Mouse (Mus musculus) small intestine, adult 2 months (tissue): ENCODE measurements around the gene Slc35e3.

Source experiments
- CTCF ChIP-seq: fragments of 200-500 bp; IDR thresholded peaks from 2 replicates; pipeline ENCODE4 v1.5.1; 2012; ENCODE audit warnings: low read depth, mild to moderate bottlenecking, control low read depth, inconsistent platforms, low read length, moderate library complexity, mixed read lengths; ENCODE audit not compliant: insufficient replicate concordance, insufficient read length; ENCODE audit errors: extremely low read depth
- POLR2A ChIP-seq: fragments of 200-500 bp; IDR thresholded peaks from 2 replicates; pipeline ENCODE4 v1.6.1; 2012; ENCODE audit warnings: low read depth, mild to moderate bottlenecking, control low read depth, inconsistent platforms, low read length, moderate library complexity

DNA sequence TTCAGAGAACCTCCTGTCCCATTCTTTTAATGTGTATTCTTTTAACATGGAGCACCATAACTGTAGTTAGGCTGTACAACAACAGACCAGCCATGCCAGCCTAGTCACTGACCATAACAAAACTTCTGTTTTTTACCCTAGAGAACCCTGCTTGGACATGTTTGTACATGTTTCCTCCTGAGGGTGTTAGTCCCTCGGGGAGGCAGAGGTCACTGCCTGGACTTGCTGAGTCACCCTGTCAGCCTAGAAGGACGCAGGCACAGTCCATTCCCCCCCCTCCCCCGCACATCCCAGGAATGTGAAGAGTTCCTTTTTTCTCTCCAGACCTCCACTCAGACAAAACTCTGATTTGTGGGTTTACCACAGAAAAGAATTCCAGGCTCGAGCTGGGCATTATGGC lies 28.6 kb downstream of the Slc35e3 start:
- TF ChIP-seq POLR2A = no peak
- no peak for TF ChIP-seq CTCF
